Mouse (Mus musculus): ENCODE results near the gene Gdf11.
A peak's percentile ranks its signal among the peaks of the same experiment; 100 is the strongest.

The Gdf11 gene

DNA sequence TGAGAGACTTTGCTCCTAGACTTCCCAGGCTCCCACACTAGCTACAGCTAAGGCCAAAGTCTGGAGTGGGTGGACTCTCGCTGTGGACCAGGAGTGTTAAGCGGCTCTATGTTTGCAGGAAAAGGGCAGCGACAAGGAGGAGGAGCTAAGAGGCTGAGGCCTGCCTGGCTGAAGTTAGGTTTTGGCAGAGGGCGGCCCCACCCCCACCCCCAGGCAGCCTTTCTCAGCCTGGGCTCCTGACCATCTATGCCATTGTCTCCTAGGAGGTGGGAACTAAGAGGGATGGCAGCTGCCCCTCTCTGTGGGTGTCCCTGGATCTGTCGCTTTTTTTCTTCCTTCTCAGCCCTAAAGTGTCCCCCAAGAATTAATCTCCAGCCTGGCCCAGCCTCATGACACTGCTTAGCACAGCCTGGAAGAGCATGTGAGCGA is 27.7 kb upstream of the Gdf11 start:
- no peak for DNase-seq (ENCODE audit: low spot score in 2 of 2)

DNA sequence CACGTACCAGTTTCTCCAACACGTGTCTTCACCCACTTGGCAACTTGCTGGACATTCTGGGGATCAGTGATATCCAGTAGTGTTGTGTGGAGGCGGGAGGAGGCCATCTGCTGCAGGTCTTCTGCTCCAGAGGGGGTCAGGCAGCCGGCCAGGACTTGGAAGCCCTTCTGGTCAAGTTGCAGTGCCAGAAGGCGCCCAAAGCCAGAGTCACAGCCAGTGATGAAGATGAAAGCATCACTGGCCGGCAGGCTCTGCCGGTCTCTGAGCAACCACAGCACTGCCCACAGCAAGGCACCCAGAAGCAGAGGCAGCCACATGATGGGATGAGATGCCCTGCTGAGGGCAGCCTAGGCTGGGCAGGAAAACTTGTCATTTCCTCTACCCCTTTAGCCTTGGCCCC is 26.7 kb upstream of the Gdf11 start:
- DNase-seq (ENCODE audit: low spot score in 2 of 2), result no peak

DNA sequence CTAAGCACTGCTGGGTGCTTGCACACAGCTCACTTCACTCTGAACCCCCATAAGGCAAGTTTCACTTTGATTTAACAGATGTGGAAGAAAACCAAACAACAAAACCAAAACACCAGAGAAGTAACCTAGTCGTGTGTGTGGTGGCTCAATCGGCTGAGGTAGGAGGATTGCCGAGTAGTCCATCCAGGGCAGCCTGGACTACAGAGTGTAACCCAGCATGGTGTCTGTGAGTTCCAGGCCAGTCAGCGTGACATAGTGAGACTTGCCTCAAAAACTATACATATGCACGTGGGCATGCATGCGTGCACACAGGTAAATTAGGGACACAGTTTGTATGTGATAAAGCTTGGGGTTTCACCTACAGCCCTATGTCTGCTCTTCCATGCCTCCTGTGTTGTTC is 25.9 kb upstream of the Gdf11 start:
- no peak for DNase-seq (ENCODE audit: low spot score in 2 of 2)

DNA sequence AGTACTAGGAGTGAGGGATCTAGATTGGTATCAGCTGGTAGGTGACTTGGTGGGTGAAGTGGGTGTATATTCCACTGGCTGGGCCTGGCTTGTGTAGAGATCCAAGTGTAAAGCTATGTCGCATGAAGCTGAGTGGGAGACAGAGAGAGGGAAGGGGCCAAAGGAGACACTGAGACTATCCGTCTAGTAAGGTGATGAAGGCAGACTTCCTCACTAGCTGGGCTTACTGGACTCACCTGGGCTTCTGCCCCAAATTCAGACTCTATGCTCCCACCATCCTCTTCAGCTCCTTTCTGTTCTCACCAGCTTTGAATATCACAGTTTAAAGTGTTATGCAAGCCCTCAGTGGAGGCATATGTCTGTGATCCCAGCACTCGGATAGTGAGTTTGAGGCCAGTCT is 25.1 kb upstream of the Gdf11 start:
- DNase-seq (ENCODE audit: low spot score in 2 of 2), result no peak

DNA sequence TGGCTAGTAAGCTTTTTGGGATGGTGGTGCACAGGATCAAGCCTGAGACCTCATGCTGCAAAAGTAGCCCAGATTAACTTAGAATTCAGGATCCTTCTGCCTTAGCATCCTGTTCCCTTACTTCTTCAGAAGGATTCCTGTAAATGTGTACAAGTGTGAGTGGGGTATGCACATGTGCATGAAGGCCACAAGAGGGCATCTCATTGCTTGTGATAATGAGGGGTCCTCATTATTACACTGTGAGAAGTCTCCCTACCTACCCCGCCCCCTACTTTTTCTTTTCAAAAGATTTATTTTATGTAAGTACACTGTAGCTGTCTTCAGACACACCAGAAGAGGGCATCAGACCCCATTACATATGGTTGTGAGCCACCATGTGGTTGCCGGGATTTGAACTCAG is 24.0 kb upstream of the Gdf11 start:
- no peak for DNase-seq (ENCODE audit: low spot score in 2 of 2)

DNA sequence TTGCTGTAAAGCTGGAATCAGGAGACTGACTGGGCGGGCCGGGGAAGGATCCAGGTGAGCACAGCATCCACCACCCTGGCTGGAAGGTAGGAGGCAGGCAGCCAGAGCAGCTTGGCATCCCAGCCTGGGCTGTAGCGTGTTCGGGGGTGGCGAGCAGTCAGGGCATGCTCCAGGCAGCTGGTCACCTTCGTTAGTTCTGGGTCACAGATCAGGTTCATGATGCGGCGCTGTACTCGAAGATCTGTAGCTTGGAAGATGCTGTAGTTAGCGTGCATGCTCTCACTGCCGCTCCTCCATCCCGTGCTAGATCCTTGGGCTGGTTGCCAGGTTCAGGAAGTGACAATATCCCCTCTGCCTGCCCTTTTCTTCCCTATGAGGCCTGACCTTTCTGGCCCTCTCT is 22.2 kb upstream of the Gdf11 start:
- no peak for DNase-seq (ENCODE audit: low spot score in 2 of 2)

DNA sequence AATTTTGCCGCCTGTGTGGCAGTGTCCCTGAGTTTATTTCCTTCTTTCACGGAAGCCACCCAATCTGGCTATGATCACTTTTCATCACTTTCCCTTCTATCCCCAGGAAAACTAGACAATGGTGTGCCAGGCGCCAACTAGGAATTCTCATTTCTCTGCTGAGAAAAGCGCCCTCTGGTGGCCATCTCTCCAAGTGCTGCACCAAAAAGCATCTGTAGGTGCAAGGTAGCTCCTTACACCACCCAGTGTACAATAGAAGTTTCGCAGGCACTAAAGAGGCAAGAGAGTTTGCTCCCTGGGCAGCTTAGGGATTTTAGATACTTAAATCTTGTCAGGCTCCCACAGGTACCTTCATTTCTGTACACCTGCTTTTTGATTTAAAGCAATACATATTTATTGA is 21.7 kb upstream of the Gdf11 start:
- DNase-seq (ENCODE audit: low spot score in 2 of 2), result peak; percentile 70 to 87

DNA sequence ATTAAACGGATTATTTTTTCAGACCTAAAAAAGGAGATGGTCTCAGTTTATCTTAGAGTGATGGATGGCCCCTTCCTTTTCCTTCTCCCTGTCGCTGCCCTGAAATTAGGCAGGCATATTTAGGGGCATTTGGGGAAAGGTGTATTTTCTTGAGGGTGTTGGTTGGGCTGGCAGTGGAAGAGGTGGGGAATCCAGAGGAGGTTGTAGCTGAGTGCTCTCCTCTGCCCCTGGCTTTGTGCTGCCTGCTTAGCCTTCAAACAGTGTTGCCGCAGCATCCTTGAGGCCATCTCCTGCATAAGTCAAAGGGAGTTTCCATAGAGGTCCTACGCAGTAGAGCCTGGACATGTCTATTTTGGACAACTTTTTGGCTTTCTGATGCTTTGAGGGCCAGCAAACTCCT is 21.3 kb upstream of the Gdf11 start:
- no peak for DNase-seq (ENCODE audit: low spot score in 2 of 2)

DNA sequence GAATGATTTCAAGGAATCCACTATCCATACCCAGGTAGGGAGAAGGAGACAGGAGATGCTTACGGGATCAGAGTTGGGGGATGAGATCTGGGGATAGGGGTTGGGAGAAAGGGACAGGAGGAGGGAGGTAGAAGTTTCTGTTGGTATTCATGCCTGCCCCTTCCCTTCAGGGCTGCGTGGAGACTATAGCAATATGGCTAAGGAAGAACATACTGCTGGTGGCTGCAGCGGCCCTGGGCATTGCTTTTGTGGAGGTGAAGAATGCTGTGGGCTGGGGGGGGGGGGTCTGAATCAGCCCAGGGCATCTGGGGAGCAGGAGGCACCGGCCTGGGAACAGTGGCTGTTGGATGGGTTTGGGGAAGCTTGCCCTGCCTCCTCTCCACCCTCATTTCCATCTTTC is 20.8 kb upstream of the Gdf11 start:
- no peak for DNase-seq (ENCODE audit: low spot score in 2 of 2)

DNA sequence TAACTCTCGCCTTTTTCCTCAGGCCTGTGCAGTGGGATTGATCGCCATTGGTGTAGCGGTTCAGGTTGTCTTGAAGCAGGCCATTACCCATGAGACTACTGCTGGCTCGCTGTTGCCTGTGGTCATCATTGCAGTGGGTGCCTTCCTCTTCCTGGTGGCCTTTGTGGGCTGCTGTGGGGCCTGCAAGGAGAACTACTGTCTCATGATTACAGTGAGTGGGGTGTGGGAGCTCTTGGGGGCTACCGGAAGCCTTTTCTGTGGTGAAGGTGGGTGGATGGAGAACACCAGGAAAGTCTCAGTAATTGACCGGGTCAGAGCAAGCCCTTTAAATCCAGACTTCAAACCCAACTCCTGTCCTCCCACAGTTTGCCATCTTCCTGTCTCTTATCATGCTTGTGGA is 19.9 kb upstream of the Gdf11 start:
- DNase-seq (ENCODE audit: low spot score in 2 of 2), result no peak

DNA sequence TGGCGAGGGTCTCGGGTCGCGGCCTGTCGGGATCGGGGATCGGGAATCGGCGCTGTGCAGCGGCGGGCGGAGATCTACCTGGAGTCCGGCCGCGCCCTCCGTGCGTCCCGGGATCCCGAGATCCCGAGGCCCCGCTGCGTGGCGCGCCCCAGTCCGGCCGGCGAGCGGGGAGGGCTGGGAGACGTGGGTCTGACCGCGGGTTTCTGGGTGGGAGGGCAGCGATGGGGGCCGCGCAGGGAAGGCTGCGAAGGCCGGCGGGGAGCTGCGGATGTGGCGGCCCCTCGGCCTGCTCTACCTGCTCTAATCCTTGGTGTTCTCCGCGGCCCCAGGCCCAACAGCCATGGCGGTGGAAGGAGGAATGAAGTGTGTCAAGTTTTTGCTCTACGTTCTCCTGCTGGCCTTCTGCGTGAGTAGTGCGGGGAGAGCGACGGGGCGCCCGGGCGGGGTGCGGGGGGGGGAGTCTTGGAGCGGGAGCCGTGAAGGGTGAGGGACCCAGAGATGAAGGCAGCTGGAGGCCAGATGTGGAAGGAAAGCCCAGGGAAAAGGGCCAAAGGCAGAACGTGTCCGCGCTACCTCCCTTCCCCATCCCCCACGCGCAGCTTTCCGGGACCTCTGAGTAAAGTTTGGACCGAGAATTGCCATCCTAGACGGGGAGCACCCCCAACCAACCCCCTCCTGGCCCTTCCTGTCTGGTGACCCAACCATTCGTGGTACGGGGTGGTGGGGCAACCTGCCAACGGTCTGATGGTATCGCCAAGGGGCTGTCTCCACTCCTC is 18.7 kb upstream of the Gdf11 start:
- DNase-seq (ENCODE audit: low spot score in 2 of 2), result peak in 1 of 2 experiments; percentile 36

DNA sequence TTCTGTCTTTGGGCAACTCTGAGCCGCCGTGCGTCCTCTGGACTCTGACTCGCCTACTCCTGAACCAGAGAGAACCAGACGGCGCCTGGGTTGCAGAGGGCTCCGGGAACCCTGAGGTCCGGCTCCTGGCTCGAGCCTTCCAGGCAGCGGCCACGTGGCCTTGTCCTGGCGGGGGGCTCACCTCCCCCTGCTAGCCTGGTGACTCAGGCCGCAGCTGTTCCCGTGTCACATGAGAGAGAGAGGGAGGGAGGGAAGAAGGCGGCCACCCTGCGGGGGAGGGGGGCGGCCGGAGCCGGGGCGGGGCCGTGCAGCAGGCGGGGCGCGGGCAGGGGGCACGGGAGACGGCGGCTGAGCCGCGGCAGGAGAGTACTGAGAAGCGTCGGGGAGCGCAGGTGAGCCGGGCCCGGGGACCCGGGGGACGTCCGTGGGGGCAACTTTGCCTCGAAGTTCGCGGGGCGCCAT is 18.1 kb upstream of the Gdf11 start:
- DNase-seq (ENCODE audit: low spot score in 2 of 2), result peak in 1 of 2 experiments; percentile 35

DNA sequence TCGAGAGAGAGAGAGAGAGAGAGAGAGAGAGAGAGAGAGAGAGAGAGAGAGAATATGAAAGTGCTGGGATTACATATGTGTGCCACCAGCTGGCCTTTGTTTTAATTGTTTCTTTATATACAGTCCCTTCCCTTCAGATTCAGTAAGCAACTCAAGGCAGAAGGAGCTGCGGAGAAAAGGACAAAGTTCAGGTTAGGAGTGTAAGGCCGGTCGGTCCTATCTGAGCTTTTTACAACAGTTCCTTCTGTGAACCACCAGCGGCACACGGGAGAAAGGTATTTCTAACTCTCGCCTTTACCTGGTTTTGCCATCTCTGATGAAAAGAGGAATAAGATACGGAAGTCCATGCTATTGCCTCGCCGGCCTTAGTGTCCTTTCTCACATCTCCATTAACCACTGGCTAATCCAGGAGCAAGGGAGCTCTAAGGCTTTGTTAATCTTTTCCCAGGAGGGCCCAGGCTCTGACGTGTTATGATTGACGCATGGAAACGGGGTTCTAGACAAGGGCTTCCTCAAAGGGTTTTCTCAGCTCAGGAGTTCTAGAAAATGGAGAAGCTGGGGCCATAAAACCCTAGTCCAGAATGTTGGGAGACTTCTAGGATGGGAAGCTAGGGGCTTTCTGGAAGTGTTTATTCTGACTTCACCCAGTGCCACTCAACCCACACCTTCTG is 17.4 kb upstream of the Gdf11 start:
- no peak for DNase-seq (ENCODE audit: low spot score in 2 of 2)

DNA sequence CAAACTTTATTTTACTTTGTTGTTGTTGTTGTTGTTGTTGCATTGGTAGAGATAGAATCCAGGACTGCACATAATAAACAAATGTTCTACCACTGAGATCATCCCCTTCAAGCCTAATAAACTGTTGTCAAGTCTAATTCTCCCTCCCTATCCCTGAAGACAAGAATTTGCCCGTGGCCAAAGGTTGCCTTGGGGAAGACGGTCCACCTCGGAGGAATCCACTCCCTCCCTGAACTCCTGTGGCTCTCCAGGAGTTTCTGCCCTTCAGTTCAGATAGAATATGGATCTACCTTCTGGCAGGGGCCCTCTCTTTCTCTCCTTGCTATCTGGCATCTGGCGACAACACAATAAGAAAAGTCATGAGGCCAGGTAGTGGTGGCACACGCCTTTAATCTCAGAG is 13.3 kb upstream of the Gdf11 start:
- DNase-seq (ENCODE audit: low spot score in 2 of 2), result no peak

DNA sequence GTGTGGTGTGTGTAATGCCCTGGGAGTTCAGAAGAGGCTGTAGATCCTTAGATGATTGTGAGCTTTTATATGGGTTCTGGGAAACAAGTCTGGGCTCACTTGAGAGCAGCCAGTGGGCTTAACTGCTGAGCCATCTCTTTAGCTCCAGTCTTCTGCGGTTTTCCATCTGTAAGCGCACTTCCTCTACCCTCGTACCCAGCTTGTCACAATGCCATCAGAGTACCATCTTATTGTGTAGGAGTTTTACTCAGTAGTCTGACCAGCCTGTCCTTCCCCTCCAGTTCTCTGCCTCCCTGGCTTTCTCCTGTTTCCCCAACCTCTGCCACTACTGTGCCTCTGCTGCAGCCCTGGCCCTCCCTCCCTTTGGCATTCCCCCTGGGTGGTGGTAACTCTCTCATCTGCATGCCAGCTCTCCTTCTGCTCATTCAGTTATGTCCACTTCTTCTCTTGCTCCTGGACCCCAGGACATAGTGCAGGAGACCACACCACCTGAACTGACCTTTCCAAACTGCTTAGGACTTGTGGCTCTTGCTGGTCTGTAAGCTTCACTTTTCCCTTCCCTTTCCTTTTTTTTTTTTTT is 11.0 kb upstream of the Gdf11 start:
- DNase-seq (ENCODE audit: low spot score in 2 of 2), result no peak

DNA sequence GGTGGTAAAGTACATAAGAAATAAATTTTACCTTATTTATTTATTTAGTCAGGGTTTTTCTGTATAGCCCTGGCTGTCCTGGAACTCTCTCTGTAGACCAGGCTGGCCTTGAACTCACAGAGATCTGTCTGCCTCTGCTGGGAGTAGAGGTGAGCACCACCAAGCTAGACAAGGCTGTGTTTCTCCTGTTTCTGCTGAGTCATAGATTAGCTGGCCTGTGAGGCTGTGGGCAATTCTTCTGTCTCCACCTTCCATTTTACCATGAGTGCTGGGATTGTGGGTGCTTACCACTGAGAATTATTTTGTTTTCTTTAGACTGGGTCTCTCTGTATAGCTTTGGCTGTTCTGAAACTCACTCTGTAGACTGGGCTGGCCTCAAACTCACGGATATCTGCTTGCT is 9.9 kb upstream of the Gdf11 start:
- DNase-seq (ENCODE audit: low spot score in 2 of 2), result no peak

DNA sequence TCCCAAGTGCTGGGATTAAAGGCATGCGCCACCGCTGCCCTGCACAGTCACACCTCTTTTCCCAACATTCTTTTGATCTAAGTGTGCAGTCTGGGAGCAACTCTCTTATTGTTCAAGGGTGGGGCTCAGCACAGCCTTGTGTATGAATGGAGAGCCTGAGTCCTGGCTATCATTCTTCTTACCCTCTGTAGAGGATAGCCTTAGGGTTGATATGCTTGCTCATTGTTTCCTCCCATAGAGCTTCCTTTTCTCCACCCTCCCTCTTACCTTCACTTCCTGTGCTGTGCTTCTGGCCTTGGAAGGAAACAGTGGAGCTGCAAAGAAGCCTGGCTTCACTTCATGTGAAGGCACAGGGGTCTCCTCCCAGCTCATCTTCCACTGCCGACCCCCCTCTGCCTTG is 9.2 kb upstream of the Gdf11 start, which contains the start of gene Cd63:
Cd63 (plus strand) TSS at position 292 of the 400 bp plus-strand sequence.
- DNase-seq (ENCODE audit: low spot score in 2 of 2), result no peak

DNA sequence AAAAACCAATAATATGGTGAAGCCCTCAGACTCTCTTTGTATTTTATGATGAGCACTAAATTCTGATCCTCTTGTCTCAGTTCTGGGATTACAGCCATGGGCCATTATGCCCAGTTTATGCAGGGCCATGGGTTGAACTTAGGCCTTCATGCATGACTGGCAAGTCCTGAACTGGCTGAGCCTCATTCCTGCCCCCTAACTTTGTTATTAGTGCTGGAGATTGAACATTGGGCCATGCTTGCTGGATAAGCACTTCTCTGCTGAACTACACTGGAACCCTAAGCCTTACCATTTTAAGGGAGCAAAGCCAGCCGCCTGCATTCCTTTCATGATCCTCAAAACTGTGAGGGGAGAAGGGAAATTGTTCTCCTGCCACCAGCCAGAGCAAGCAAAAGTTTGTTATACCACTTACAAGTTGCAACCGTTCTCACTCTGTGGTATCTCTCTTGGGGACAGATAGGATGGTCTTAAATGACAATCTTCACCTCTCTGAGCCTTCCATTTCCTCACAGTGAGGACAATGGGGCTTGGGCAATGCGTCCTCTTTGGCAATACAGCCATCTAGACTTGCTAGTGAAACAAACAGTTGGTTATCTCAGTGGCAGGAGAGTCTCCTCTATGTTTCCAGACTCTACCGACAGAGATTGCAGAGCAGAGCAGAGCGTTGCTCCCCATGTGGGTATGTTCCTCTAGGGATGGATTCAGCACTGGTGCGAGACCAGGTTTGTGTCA is 8.4 kb upstream of the Gdf11 start:
- no peak for DNase-seq (ENCODE audit: low spot score in 2 of 2)

DNA sequence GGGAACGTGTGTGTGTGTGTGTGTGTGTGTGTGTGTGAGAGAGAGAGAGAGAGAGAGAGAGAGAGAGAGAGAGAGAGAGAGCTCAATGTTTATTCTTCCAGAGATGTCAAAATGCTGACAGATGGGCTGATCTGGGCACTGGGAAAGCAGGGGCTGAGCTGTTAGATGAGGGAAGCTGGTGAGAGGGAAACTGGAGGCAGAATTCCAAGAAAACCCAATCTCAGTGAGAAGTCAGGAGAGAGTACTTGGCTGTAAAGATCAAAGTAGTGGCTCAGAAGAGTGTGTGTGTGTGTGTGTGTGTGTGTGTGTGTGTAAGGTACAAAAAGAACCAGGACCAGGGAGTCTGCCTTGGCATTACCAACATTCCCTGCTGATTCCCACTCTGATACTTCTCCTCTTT is 6.0 kb upstream of the Gdf11 start:
- DNase-seq (ENCODE audit: low spot score in 2 of 2), result no peak

DNA sequence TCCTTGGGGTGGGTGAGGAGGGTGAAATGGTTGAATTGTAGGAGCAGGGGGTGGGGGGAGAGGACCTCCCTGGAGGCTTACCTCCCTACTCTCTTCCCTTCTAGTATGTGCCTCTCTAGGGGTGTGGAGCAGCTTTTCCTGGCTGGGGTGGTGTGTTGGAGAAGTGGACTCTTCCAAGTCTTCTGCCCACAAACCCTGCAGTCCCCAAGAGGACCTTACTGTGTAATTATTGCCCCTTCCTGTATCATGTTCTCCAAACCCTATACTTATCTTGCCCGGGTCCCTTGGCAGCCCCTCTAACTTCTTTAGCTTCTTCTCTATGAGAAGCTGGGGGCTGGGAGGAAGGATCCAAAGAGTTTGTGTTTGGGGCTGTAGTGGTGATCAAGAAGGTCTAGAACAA is 5.3 kb upstream of the Gdf11 start:
- DNase-seq (ENCODE audit: low spot score in 2 of 2), result no peak

DNA sequence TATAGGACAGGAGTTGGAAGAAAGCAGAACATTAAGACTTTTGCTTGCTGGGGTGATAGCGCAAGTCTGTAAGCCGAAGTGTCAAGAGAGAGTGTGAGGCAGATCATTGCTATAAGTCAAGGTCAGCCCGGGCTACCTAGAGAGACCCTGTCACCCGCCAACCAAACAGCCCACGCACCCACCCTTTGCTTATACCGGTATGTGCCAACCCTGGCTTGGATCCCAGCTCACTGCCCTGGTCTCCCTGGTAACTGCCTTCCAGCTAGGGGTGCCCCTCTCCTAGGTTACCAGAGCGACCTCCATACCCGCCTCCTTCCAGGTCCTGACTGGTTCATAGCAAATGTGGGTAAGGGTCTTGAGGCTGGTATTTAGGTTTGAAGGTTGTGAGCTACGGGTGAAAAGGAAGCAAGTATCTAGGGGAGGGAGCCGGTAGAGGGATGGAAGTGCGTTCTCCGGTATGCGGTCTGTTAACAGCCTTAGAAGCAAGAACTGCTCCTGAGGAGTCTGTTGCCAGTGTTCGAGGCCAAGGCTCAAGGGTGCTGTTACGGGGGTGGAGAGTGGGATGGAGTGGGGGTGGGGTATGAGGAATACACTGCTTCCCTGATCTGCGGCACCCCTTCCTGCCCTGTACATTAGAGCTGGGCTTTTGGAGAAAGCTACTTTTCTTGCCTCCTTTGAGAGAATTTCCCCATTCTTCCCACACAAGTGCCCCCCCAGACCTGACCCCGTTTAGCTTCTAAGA is 4.6 kb upstream of the Gdf11 start:
- no peak for DNase-seq (ENCODE audit: low spot score in 2 of 2)

DNA sequence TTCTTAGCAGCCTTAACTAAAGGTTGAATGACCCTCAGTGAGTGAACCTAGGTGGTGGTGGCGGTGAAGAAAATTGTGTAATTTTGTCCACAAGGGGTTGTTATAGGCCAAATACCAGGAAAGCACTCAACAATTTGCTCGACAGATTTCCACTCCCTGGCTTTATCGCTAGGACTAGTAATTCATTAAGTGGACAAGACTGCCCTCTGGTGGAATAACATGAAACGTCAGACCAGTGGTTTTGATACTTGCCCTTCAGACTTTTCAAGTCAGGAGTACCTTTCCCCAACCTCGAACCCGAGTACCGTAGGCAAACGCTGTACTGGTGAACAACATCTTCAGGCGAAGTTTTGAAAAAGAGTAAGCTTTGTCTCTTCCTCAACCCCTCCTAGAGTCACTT is 3.9 kb upstream of the Gdf11 start:
- DNase-seq (ENCODE audit: low spot score in 2 of 2), result peak; percentile 54 to 74
